Mouse (Mus musculus) thymus, postnatal 0 days (tissue): ENCODE measurements at regions not wholly inside any gene's neighbourhood (a gene's known extent, or its start where the extent isn't known, plus 50 kb on each side); places are given as distances from the start of the nearest gene placed in this dataset.
"Not testable (repeated sequence)": the region's sequence is repeated elsewhere in the genome, so short reads cannot be mapped to it uniquely, and the experiment has no call there.

Experiments used
- DNase-seq: peaks from one replicate; pipeline ENCODE4 v3.0.0-alpha.2; 2015; ENCODE audit warnings: low spot score

GRCm38 (mm10) chr10:22556401-22556800 is 88.4 kb upstream of the Slc2a12 start:
- not testable (repeated sequence) for DNase-seq

DNA sequence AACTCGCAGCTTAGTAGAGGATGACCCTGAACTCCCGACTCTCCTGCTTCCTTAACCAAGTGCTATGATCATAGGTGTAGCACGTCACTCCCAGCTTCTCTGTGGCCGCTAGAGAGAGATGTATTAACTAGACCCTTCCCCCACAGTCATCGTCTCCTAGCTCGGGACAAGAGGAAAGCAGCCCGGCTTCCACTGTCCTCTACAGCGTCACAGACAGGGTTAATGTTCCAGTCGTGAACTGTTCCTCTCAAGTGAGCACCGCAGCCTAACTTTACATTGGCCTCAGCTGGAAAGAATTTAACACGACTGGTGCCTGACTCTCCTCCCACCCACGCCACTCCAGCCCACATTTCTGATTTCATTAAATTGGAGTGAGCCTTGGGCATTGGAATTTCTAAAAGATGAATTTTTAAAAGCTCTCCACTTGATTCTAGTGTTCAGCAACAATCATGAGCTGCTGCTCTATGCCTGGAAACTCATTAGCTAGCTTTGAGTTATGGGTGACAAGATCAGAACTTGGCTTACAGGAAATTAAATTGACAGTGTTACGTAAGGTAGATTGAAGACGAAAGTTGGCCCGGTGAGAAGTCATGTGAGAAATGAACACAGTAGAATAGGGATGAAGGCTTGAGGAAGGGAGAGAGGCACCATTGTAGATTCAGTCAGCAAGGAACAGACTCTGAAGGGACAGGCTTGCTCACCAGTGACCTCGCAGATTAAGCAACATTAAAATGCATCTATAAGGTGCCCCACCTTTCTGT is 75.4 kb upstream of the Slc2a12 start:
- not testable (repeated sequence) for DNase-seq

GRCm38 (mm10) chr10:22574048-22574447 is 70.8 kb upstream of the Slc2a12 start:
- DNase-seq = not testable (repeated sequence)

GRCm38 (mm10) chr10:22579426-22579825 is 65.4 kb upstream of the Slc2a12 start:
- DNase-seq = peak; percentile 43

- not testable (repeated sequence) for DNase-seq
Observed at GRCm38 (mm10) chr10:22581300-22581699, 63.5 kb upstream of the Slc2a12 start.

GRCm38 (mm10) chr10:22583306-22583705 is 61.5 kb upstream of the Slc2a12 start:
- not testable (repeated sequence) for DNase-seq

- DNase-seq = not testable (repeated sequence)
Observed at GRCm38 (mm10) chr10:22588587-22588986, 56.2 kb upstream of the Slc2a12 start.

GRCm38 (mm10) chr10:22591664-22592063 is 53.1 kb upstream of the Slc2a12 start:
- DNase-seq = not testable (repeated sequence)

DNA sequence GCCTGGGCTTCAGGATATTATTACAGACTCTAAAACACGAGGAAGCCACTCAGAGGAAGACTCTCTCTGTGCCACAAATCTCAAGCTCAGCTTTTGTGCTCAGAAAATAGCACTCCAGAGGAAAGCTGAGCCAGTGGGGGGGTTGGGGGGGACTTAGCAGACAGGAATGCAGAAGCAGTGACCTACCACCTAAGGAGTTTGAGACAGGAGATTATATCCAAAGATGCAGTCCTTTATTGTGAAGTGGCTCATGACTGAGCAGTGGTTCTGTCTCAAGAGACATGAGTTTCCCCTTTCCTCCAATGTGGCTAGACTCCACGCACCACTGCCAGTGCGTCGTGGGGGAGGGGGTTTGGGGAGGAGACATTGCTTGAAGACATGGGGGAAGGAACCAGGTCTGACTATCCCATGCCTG is 52.6 kb upstream of the Slc2a12 start:
- not testable (repeated sequence) for DNase-seq

GRCm38 (mm10) chr10:22592752-22593151 is 52.1 kb upstream of the Slc2a12 start:
- DNase-seq = not testable (repeated sequence)
